Mouse (Mus musculus) MEL (cell line): ENCODE measurements around the gene Hoxd10. TPM values are rescaled to one million over a fixed set of nuclear protein-coding genes. Genes with fewer than 3 reads are reported as not detected.
A peak's percentile ranks its signal among the peaks of the same experiment; 100 is the strongest.

Experiments used
- DNase-seq: peaks from one replicate; pipeline ENCODE4 v3.0.0; 2011; ENCODE audit warnings: low read depth, low spot score
- H3K27ac ChIP-seq: 2 replicates; pipeline ENCODE4 v1.5.1; 2012; ENCODE audit warnings: low read depth, mild to moderate bottlenecking, control low read depth, low read length, moderate library complexity; ENCODE audit not compliant: control insufficient read depth
- H3K27me3 ChIP-seq, 2 experiments: fragments of 150-350 bp in 1 of 2; sonication (generic) in 1 of 2; 2 replicates each; pipeline ENCODE4 v1.6.1; 2012; ENCODE audit warnings: low read length in 2 of 2, mild to moderate bottlenecking in 2 of 2, improper control_type of control experiment in 1 of 2, moderate library complexity in 1 of 2; ENCODE audit not compliant: insufficient read depth in 2 of 2, control insufficient read depth in 1 of 2
- H3K36me3 ChIP-seq, 2 experiments: 2 replicates each; pipeline ENCODE4 v1.6.1; 2012 to 2014; ENCODE audit warnings: low read length in 2 of 2, improper control_type of control experiment in 1 of 2, inconsistent platforms in 1 of 2, mild to moderate bottlenecking in 1 of 2; ENCODE audit not compliant: insufficient read depth in 2 of 2, control insufficient read depth in 1 of 2
- H3K4me1 ChIP-seq, 2 experiments: fragments of 150-350 bp in 1 of 2; sonication (generic) in 1 of 2; 2 replicates each; pipeline ENCODE4 v1.6.1; 2012; ENCODE audit warnings: low read length in 2 of 2, improper control_type of control experiment in 1 of 2, mild to moderate bottlenecking in 1 of 2; ENCODE audit not compliant: insufficient read depth in 2 of 2, control insufficient read depth in 1 of 2
- H3K4me3 ChIP-seq, 2 experiments: fragments of 150-350 bp in 1 of 2; sonication (generic) in 1 of 2; 2 replicates each; pipeline ENCODE4 v1.5.1; 2012; ENCODE audit warnings: low read depth in 2 of 2, low read length in 2 of 2, mild to moderate bottlenecking in 2 of 2, moderate library complexity in 2 of 2, control low read depth in 1 of 2, improper control_type of control experiment in 1 of 2; ENCODE audit not compliant: control insufficient read depth in 1 of 2, insufficient read depth in 1 of 2
- H3K79me2 ChIP-seq: 2 replicates; pipeline ENCODE4 v1.6.1; 2012; ENCODE audit warnings: mild to moderate bottlenecking, low read length, moderate library complexity; ENCODE audit not compliant: control insufficient read depth, poor library complexity, insufficient read depth
- H3K9ac ChIP-seq: 2 replicates; pipeline ENCODE4 v1.6.1; 2012; ENCODE audit warnings: low read depth, mild to moderate bottlenecking, control low read depth, low read length, moderate library complexity; ENCODE audit not compliant: control insufficient read depth, poor library complexity, severe bottlenecking
- H3K9me3 ChIP-seq: fragments of 150-350 bp; sonication (generic); replicated peaks from 2 replicates; pipeline ENCODE4 v1.6.1; 2012; ENCODE audit warnings: mild to moderate bottlenecking, low read length, improper control_type of control experiment, moderate library complexity; ENCODE audit not compliant: insufficient read depth
- BHLHE40 ChIP-seq: IDR thresholded peaks from 2 replicates; pipeline ENCODE4 v1.6.1; 2012; ENCODE audit warnings: low read depth, mild to moderate bottlenecking, inconsistent platforms, low read length, improper control_type of control experiment, borderline replicate concordance
- CHD2 ChIP-seq: IDR thresholded peaks from 2 replicates; pipeline ENCODE4 v1.6.1; 2011; ENCODE audit warnings: low read length, improper control_type of control experiment
- CTCF ChIP-seq, 3 experiments: IDR thresholded peaks in 2 of 3; conservative IDR thresholded peaks in 1 of 3; 2 replicates each; pipeline ENCODE4 v1.5.1; 2011 to 2012; ENCODE audit warnings: low read length in 3 of 3, low read depth in 2 of 3, mild to moderate bottlenecking in 2 of 3, improper control_type of control experiment in 1 of 3, inconsistent platforms in 1 of 3, mixed read lengths in 1 of 3, moderate library complexity in 1 of 3; ENCODE audit not compliant: control insufficient read depth in 1 of 3, insufficient read depth in 1 of 3, poor library complexity in 1 of 3, severe bottlenecking in 1 of 3
- E2F4 ChIP-seq: IDR thresholded peaks from 2 replicates; pipeline ENCODE4 v1.6.1; 2011; ENCODE audit warnings: low read depth, low read length, improper control_type of control experiment, borderline replicate concordance
- ELF1 ChIP-seq: IDR thresholded peaks from 2 replicates; pipeline ENCODE4 v1.6.1; 2014; ENCODE audit warnings: low read depth, mild to moderate bottlenecking, inconsistent platforms, low read length, improper control_type of control experiment, moderate library complexity
- GATA1 ChIP-seq: IDR thresholded peaks from 2 replicates; pipeline ENCODE4 v1.6.1; 2011; ENCODE audit warnings: low read depth, low read length, improper control_type of control experiment
- JUND ChIP-seq: IDR thresholded peaks from 2 replicates; pipeline ENCODE4 v1.6.1; 2011; ENCODE audit warnings: low read depth, mild to moderate bottlenecking, improper control_type of control experiment, low read length
- KAT2A ChIP-seq: conservative IDR thresholded peaks from 2 replicates; pipeline ENCODE4 v1.6.1; 2012; ENCODE audit warnings: low read depth, low read length, improper control_type of control experiment, inconsistent platforms
- MAFK ChIP-seq: IDR thresholded peaks from 2 replicates; pipeline ENCODE4 v1.6.1; 2011; ENCODE audit warnings: low read depth, mild to moderate bottlenecking, low read length, improper control_type of control experiment, borderline replicate concordance
- MAX ChIP-seq: IDR thresholded peaks from 2 replicates; pipeline ENCODE4 v1.6.1; 2011; ENCODE audit warnings: low read length, improper control_type of control experiment
- MAZ ChIP-seq: IDR thresholded peaks from 2 replicates; pipeline ENCODE4 v1.6.1; 2012; ENCODE audit warnings: low read depth, mild to moderate bottlenecking, inconsistent platforms, low read length, improper control_type of control experiment
- MEF2A ChIP-seq: IDR thresholded peaks from 2 replicates; pipeline ENCODE4 v1.6.1; 2014; ENCODE audit warnings: low read depth, mild to moderate bottlenecking, inconsistent platforms, low read length, improper control_type of control experiment; ENCODE audit not compliant: poor library complexity, insufficient replicate concordance, severe bottlenecking; ENCODE audit errors: extremely low read depth
- MXI1 ChIP-seq: IDR thresholded peaks from 2 replicates; pipeline ENCODE4 v1.6.1; 2011; ENCODE audit warnings: mild to moderate bottlenecking, low read depth, low read length, improper control_type of control experiment
- MYB ChIP-seq: IDR thresholded peaks from 2 replicates; pipeline ENCODE4 v1.6.1; 2011; ENCODE audit warnings: mild to moderate bottlenecking, low read depth, low read length, improper control_type of control experiment
- MYC ChIP-seq: IDR thresholded peaks from 2 replicates; pipeline ENCODE4 v1.6.1; 2011; ENCODE audit warnings: low read depth, mild to moderate bottlenecking, low read length, improper control_type of control experiment, moderate library complexity
- NELFE ChIP-seq: IDR thresholded peaks from 2 replicates; pipeline ENCODE4 v1.6.1; 2011; ENCODE audit warnings: low read depth, low read length, improper control_type of control experiment
- POLR2AphosphoS2 ChIP-seq: IDR thresholded peaks from 2 replicates; pipeline ENCODE4 v1.6.1; 2011; ENCODE audit warnings: low read length, improper control_type of control experiment
- POLR2AphosphoS5 ChIP-seq: IDR thresholded peaks from 2 replicates; pipeline ENCODE4 v1.6.1; 2012; ENCODE audit warnings: low read depth, borderline replicate concordance, mild to moderate bottlenecking, inconsistent platforms, low read length, moderate library complexity, mixed read lengths
- RAD21 ChIP-seq: IDR thresholded peaks from 2 replicates; pipeline ENCODE4 v1.6.1; 2011; ENCODE audit warnings: mild to moderate bottlenecking, low read depth, low read length, improper control_type of control experiment
- SIN3A ChIP-seq: IDR thresholded peaks from 2 replicates; pipeline ENCODE4 v1.6.1; 2012; ENCODE audit warnings: low read length, improper control_type of control experiment, inconsistent platforms
- SMC3 ChIP-seq: IDR thresholded peaks from 2 replicates; pipeline ENCODE4 v1.6.1; 2011; ENCODE audit warnings: low read depth, low read length, improper control_type of control experiment
- TBP ChIP-seq: IDR thresholded peaks from 2 replicates; pipeline ENCODE4 v1.8.0; 2011; ENCODE audit warnings: low read depth, low read length, improper control_type of control experiment
- TCF12 ChIP-seq: IDR thresholded peaks from 2 replicates; pipeline ENCODE4 v1.6.1; 2014; ENCODE audit warnings: low read depth, mild to moderate bottlenecking, inconsistent platforms, low read length, improper control_type of control experiment, moderate library complexity
- UBTF ChIP-seq: IDR thresholded peaks from 2 replicates; pipeline ENCODE4 v1.6.1; 2012; ENCODE audit warnings: low read depth, mild to moderate bottlenecking, inconsistent platforms, low read length, improper control_type of control experiment, moderate library complexity, borderline replicate concordance; ENCODE audit not compliant: insufficient read depth
- USF1 ChIP-seq: IDR thresholded peaks from 2 replicates; pipeline ENCODE4 v1.6.1; 2014; ENCODE audit warnings: low read depth, mild to moderate bottlenecking, inconsistent platforms, low read length, improper control_type of control experiment, moderate library complexity
- USF2 ChIP-seq, 2 experiments: IDR thresholded peaks; 2 replicates each; pipeline ENCODE4 v1.6.1; 2011 to 2012; ENCODE audit warnings: improper control_type of control experiment in 2 of 2, low read length in 2 of 2, borderline replicate concordance in 1 of 2, inconsistent platforms in 1 of 2, low read depth in 1 of 2, mild to moderate bottlenecking in 1 of 2; ENCODE audit not compliant: insufficient read depth in 1 of 2
- ZMIZ1 ChIP-seq: IDR thresholded peaks from 2 replicates; pipeline ENCODE4 v1.6.1; 2012; ENCODE audit warnings: low read depth, mild to moderate bottlenecking, inconsistent platforms, low read length, improper control_type of control experiment, moderate library complexity
- ZNF384 ChIP-seq: IDR thresholded peaks from 2 replicates; pipeline ENCODE4 v1.6.1; 2012; ENCODE audit warnings: low read depth, mild to moderate bottlenecking, inconsistent platforms, low read length, improper control_type of control experiment
- polyA plus RNA-seq, 2 experiments: library from polyadenylated mRNA; stranded (reverse) in 1 of 2; unstranded in 1 of 2; fragments of >175 nt in 1 of 2; fragments of >200 nt in 1 of 2; gene quantifications; 2 replicates each; pipeline versions ENCODE4 v1.2.1 to v1.2.4; 2012; ENCODE audit warnings: low replicate concordance in 2 of 2, low read depth in 1 of 2; ENCODE audit not compliant: insufficient read length in 2 of 2, insufficient read depth in 1 of 2, missing spikeins in 1 of 2
- total RNA-seq: library from RNA; depleted of rRNA; stranded (reverse); fragments of 300-350 nt; gene quantifications from 2 replicates; pipeline ENCODE4 v1.2.3, GENCODE M21; 2012

Hoxd10 gene
- total and polyA plus RNA-seq, 3 experiments: not detected

DNA sequence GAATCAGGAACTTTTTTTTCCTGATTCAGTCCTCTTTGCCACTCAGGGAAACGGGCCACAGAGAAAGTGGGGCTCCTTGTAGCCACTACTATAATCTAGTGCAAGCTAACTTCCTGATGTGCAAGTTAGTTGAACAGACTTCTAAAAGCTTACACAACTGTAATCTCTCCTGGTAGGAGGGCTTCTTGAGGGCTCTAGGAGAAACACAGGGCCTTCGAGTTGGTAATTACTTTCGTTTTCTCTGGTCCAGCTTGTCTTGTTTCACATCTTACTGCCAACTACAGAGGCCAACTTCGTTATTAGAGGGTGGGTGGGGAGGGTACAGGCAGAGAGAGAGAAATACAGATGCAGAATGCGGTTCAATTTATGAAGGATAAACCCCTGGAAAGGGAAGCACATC lies 19.9 kb upstream of the Hoxd10 start:
- Histone ChIP-seq H3K9me3 (no peaks in the 10 kb centered on the region), H3K4me1 (no peaks in the 10 kb centered on the region), H3K79me2 (no peaks in the 10 kb centered on the region), H3K36me3 (no peaks in the 10 kb centered on the region), H3K27ac (no peak overlapping the region), H3K4me3 (peak overlapping the region; percentile 54 to 69), H3K27me3 (no peaks in the 10 kb centered on the region; a peak in 1 of 4 replicates), H3K9ac (peak overlapping the region; percentile 54)
- peak; percentile 49 for DNase-seq
- TF ChIP-seq BHLHE40: no peak
- TF ChIP-seq UBTF: no peak
- no peak for TF ChIP-seq USF1
- no peak for TF ChIP-seq MAFK
- no peak for TF ChIP-seq TCF12
- no peak for TF ChIP-seq GATA1
- no peak for TF ChIP-seq MYB
- no peak for TF ChIP-seq KAT2A
- TF ChIP-seq POLR2AphosphoS5: no peak
- TF ChIP-seq SIN3A: no peak
- TF ChIP-seq ZNF384: no peak
- TF ChIP-seq MEF2A: no peak
- TF ChIP-seq NELFE: no peak
- TF ChIP-seq MAX: no peak
- no peak for TF ChIP-seq MAZ
- no peak for TF ChIP-seq ZMIZ1
- no peak for TF ChIP-seq TBP
- TF ChIP-seq POLR2AphosphoS2: no peak
- no peak for TF ChIP-seq ELF1
- TF ChIP-seq, all 39 proteins: peak for 0

DNA sequence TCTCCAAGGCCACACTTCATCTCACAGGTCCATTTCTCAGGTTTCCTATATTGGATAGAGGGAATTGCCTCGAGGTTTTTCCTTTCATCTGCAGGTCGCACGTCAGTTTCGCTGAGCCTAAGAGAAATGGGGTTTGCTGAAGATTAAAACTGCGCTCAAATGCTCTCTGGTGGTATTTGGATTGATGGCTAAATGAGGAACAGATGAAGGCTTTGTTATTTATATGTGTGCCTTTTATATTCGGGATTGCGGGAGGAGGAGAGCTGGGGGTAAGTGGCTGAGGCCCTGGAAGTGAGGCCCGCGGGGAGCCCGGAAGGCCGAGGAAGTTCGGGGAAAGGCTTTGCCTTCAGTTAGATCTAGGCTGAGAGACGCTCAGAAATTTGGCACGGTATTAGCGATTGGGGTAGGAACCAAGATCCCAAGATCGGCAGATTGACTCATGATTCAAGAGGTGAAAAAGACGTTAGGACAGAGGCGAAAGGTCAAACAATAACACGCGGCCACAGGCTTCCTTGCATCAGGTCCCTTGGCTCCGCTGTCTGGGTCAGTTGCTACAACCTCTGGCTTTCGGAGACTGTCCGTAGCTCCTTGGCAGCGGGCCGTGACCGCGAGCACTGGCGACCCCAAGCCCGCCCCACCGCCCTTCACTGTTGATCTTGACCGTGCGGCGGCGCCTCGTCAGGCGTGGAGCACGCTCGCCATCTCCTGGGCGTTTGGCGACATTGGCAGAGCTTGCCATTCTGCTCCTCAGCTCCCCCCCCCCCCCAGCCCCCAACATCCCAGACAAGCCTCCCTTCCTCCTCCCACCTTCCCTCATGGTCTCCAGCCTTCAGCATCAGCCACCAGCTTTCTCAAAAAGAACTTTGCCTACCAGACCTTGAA lies 19.0 kb upstream of the Hoxd10 start:
- Histone ChIP-seq H3K4me1 (no peaks in the 10 kb centered on the region), H3K27ac (no peak overlapping the region), H3K79me2 (no peaks in the 10 kb centered on the region), H3K4me3 (peak overlapping the region; percentile 54 to 69), H3K27me3 (peaks cover under 1 to 3% of the 10 kb centered on the region in 2 experiments; a peak in 3 of 4 replicates), H3K9ac (peak overlapping the region; percentile 54), H3K36me3 (no peaks in the 10 kb centered on the region), H3K9me3 (no peaks in the 10 kb centered on the region)
- peak; percentile 84 for DNase-seq
- no peak for TF ChIP-seq USF2 (IDR thresholded peaks at IDR 0.05; ENCODE audit: borderline replicate concordance in 1 of 2, insufficient read depth in 1 of 2, low read depth in 1 of 2, low read length in 2 of 2)
- TF ChIP-seq E2F4: no peak
- peak in 2 of 3 experiments; percentile 70 to 96; a peak in 5 of 6 replicates for TF ChIP-seq CTCF (IDR thresholded peaks at IDR 0.05 in 2 of 3, conservative IDR thresholded peaks at IDR 0.05 in 1 of 3; ENCODE audit: control insufficient read depth in 1 of 3, insufficient read depth in 1 of 3, low read depth in 2 of 3, low read length in 3 of 3, poor library complexity in 1 of 3, severe bottlenecking in 1 of 3)
- no peak for TF ChIP-seq MYB
- TF ChIP-seq MXI1: 0 out of 2 replicates have a peak, but pooled peaks have one; percentile 19
- TF ChIP-seq ELF1: no peak
- TF ChIP-seq MAFK: no peak
- TF ChIP-seq SMC3: peak; percentile 66
- no peak for TF ChIP-seq ZMIZ1
- TF ChIP-seq MYC: no peak
- TF ChIP-seq SIN3A: no peak
- no peak for TF ChIP-seq ZNF384
- no peak for TF ChIP-seq CHD2
- TF ChIP-seq GATA1: no peak
- TF ChIP-seq KAT2A: no peak
- TF ChIP-seq NELFE: no peak
- TF ChIP-seq RAD21: peak; percentile 82
- TF ChIP-seq USF1: no peak
- TF ChIP-seq POLR2AphosphoS2: no peak
- TF ChIP-seq JUND: no peak
- no peak for TF ChIP-seq UBTF
